Mouse (Mus musculus): ENCODE measurements around the gene Slc31a1.
A peak's percentile ranks its signal among the peaks of the same experiment; 100 is the strongest.

Slc31a1 gene

DNA sequence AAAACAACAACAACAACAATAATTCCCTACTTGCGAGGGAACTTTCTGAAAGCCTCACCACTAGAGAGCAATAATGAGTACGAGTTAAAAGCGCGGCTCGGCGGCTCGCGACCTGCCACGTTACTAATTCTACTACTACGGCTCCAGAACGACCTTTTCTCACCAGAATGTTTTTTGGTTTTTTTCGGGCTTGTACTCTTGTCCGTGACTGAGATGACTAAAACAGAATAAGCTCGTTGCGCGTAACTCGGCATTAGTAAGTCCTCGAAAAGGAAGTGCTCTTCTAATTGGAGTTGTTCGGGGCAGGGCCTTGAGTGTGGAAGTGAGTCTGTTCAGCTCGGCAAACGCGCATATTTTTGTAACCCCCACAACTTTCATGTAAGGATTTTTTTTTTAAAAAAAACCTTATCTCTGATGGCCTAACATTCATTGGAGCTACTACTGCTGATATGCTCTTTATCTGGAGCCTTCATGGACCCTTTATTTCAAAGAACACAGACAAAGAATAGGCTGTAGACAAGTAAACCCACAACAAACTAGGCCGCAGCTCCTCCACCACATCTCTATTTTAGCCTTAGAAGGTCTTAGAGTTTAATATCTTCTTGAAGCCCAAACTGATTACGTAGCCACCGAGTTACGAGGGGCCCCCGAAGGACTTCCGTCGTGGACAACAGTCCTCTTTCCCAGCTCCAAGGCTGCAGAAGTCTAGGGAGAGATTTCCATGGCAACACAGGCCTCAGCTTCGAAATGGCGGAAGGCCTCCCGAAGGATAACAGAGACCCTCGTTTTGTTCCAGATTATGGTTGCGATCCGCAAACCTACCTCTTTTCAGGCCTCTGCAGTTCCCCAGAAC lies 47.4 kb downstream of the Slc31a1 start:
- DNase-seq (ENCODE audit: low read depth, low spot score), result peak; percentile 36

DNA sequence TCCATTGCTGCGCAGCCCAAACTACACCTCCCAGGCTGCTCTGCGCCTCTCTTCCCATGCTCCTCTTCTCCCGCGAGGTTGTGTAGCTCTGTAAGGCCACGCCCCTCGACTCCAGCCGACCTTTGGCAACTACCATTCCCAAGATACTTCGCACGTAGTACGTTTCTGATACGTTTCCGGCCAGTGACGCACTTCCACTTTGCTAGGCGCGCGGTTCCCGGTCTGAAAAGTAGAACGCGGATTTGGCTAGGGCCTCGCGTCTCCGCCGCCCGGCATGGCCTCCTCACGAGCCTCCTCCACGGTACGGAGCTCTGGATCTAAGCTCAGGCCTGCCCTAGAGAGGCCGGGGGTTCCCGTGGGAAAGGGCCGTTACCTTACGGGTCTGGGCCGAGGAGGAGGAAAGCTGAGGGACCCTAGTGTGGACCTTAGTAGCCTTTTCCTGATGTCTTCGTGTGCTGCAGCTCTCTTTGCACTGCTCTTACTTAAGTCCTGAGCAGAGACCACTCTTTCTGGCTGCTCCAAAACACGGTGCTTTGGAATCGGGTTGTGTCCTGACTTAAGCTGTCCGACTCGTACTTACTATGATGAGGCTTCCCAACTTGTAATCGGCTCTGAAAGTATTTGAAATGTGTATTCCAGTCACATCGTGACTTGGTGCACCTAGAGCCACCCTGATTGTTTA lies 48.2 kb downstream of the Slc31a1 start, which contains the start of the genes Cdc26 and Prpf4:
TSS of gene Cdc26 (minus strand) at position 42 of the 682 bp plus-strand sequence.
TSS of gene Prpf4 (plus strand) at position 197 of the 682 bp plus-strand sequence.
- peak; percentile 98 for DNase-seq (ENCODE audit: low read depth, low spot score)

DNA sequence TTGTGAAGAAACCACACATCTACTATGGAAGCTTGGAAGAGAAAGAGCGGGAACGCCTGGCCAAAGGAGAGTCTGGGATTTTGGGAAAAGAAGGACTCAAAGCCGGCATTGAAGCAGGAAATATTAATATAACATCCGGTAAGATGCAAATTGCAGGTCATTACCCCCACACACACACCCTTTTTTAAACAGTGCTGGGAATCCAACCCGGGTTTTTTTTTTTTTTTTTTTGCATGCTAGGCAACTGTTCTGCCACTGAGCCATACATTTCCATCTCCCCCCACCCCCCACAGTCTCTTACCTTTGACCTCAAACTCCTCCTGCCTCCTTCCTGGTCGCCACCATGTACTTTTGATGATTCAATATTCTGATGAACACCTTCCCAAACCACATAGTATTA lies 49.1 kb downstream of the Slc31a1 start:
- DNase-seq (ENCODE audit: low read depth, low spot score), result no peak

DNA sequence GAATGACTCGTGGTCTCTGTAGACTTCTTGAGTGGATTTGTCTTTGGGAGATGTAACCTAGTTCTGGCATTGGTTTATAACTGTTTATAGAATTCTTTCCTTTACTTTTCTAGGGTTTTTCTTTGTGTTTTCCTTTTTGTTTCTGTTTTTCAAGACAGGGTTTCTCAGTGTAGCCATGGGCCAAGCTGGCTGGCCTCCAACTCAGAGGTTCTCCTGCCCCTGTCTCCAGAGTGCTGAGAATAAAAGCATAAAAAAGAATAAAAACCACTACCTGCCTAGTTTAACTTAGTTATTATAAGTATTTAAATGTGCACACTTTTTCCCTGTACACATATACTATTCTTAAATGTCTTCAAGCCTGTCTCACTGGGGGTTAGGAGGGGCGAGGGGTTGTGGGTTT lies 49.8 kb downstream of the Slc31a1 start:
- DNase-seq (ENCODE audit: low read depth, low spot score), result no peak

DNA sequence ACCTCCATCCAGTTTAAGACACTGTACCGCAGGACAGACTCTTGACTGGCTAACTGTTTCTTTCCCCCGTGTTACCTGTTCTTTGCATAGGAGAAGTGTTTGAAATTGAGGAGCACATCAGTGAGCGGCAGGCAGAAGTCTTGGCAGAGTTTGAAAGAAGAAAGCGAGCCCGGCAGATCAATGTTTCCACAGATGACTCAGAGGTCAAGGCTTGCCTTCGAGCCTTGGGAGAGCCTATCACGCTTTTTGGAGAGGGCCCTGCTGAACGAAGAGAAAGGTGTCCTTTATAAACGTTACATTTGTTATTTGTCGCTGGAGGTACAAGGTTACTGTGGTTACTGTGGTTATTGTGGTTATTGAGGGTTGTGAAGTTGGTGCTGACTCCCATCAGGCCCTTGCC lies 51.1 kb downstream of the Slc31a1 start:
- no peak for DNase-seq (ENCODE audit: low read depth, low spot score)

DNA sequence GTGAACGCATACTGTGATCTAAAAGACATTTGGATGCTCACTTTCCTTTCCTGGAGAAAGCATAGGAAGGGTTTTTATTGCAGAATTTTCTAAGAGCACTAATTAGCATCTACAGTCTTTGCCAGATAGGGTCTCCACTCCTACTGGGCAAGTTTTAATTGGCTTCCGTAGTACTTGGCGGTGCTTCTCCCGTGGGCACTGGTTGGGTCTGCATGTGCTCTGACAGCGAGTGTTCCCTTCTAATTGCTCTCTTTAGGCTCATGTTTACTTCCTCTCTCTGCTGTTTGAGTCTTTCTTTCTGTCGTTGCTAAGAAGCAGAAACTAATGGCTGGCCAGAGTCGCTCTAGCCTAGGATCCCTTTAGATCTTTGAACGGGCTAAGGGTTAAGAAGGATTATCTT lies 57.9 kb downstream of the Slc31a1 start:
- DNase-seq (ENCODE audit: low read depth, low spot score), result no peak

DNA sequence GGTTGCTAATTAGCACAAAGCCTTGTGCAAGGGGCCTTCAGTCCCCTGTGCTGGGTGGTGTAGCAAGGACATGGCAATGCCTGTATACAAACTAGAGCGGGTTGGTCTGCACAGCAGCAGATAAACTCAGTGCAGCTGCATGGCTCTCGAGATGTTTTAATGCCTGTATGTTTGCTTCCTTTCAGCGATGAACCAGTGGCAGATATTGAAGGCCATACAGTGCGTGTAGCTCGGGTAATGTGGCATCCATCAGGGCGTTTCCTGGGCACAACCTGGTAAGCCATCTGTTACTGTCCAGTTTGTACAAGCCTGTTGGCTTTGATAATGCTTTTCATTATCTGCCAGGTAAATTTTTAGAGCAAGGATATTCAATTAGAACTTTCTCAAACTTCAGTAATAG lies 58.6 kb downstream of the Slc31a1 start:
- DNase-seq (ENCODE audit: low read depth, low spot score), result no peak

DNA sequence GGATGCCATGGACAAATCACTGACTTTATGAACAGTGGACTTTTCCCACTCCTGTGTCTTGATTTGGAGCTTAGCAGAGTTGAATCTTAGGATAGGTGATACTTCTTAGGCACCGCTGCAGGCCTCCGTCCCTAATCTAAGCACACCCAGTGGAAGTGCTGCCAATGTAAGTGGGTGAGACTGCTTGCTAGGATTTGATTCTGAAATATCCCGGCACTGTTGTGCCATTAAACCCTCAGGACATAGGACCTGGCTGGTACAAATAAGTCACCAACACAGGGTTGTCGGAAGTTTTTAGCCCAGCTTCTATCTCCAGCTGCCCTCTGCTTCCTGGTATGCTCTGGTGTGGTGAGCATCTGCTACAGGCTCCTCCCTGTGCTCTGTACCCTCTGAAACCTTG lies 65.4 kb downstream of the Slc31a1 start:
- no peak for DNase-seq (ENCODE audit: low read depth, low spot score)

DNA sequence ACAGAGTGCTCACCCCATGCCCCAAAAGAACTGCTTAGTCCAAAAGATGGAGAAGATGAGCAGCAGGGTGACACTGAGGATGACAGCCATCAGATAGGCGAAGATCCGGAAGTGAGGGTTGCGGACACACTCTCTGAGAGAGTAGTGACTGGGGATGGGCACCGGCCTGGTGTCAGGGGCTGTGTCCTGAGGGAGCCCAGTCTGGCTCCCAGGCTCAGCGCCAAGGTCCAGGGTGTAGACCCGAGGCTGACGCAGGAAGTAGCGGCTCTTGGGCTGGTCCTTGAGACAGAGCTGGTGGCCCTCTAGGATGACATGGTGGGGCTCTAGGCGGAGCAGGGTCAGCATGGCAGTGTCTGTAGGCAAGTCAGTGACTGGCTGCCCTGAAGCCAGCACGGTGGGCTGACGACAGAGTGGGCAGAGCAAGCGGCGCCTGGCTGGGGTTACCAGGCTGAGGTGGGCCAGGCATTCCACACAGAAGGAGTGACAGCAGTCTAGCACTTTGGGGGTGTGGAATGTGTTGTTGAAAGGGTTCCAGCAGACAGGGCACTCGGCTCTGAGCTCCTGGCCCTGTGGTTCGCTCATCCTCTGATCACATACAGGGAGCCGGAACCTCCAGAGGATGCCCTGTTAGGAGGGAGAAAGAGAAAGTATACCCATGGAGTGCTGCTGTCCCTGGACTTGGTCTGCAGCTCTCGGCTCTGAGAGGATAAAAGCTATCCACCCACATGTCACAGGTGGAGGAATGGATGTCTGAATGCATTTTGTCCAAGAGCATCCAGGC lies 67.6 kb downstream of the Slc31a1 start:
- no peak for DNase-seq (ENCODE audit: low read depth, low spot score)

DNA sequence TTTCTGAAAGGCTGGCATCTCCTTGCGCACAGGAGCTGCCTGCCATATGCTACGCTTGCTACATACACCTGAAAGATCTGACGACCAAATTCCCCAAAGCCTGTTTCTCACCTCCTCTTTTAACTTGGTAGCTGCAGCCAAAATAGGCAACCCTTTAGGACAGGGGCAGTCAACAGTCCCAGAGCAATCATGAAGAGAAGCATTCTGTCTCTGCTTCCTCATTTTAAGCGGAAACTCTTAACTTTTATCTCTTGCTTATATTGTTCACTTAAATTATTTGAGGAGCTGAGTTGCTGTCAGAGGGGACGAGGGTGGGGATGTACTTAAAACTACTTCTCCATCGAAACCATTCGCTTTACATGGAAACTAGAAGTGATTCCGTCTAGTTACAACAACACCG lies 69.1 kb downstream of the Slc31a1 start:
- no peak for DNase-seq (ENCODE audit: low read depth, low spot score)

DNA sequence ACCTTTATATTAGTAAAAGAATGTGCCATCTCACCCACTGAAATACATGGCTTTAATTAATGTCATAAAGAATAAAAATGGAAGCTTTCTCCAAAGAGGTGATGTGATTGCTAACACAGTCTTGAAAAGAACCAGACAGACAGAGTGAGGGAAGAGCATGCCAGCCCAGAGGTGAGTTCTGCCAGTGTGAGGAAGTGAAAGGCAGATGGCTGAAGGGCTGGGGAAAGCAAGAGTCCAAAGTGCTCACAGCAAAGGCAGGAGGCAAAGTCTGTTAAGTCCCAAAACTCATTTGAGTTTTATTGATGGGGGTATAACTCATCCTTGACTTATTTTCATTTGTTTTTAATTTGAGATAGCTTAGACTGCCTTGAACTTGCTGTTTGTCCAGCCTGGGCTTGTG lies 70.2 kb downstream of the Slc31a1 start:
- no peak for DNase-seq (ENCODE audit: low read depth, low spot score)

DNA sequence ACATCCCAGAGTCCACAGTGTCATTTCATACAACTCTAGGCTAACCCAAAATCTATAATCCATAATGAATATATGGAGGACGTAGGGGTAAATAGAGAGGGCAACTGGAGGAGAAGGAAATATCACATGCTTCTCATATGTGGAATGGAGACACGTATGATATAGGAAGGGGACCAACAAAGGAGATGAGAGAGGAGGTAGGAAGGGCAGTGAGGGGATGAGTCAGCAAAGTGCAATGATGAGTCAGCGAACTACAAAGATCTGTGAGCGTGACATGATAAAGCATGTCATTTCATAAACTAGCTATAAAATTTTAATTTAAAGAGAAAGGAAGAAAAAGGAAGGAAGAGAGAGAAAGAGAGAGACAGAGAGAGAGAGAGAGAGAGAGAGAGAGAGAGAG lies 71.0 kb downstream of the Slc31a1 start:
- DNase-seq (ENCODE audit: low read depth, low spot score), result no peak

DNA sequence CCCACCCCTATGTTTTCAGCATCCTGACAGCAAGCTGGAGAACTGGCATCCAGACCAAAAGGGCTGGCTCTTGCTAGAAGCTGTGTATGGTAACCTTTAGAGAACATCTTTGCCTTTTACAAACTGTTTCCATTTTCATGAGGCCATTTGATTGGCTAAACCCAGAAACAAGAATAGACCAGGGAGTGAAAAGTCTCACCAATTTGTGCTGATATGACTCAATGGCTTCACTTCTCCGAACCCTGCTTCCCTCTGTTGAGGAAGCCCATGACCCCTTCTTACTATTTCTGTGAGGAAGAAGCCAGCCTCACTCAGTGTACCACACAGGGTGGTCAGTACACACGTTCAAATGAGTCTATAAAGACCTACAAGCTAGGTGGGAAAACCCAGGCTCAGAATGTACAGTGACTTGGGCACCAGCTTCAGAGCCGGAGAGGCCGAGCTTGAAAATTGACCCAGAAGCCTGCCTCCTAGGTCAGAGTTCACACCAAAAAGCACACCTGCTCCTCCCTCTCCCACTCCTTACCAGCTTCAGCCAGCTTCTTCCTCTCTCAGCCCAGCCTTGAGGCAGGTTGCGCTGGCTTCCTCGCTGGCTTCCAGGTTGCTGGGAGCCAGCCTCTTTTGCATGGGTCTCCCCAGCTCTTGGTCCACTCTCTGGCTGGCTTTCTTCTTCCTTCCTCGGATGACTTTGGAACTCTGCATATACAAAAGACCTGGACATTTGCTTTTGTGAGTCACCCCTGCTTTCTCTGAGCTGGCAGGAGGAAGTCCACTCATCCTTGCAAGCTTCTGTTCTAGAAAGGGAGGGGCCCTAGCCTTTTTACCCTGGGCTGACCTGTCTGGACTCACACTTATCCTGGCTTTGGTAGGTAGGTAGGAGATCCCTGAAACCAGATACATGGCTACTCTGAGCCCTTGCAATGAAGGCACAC lies 73.7 kb downstream of the Slc31a1 start:
- DNase-seq (ENCODE audit: low read depth, low spot score), result no peak

DNA sequence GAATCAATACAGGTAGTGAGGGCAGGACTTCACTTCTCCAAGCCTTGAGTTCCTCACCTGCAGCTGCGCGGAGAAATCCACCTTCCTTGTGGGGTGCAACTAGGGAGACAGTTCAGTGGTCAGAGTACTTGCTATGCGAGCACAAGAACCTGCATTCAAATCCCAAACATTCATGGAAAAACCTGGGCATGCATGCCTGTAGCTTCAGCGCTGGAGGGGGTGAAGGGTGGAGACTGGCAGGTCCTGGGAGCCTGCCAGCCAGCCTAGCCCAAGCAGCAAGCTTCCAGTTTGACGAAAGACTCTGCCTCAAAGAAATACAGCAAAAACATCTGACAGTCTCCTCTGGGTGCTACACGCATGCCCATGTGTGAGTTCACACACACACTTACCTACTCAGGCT lies 74.6 kb downstream of the Slc31a1 start, which contains the start of gene Rnf183:
TSS of gene Rnf183 (minus strand) at position 172 of the 400 bp plus-strand sequence.
- no peak for DNase-seq (ENCODE audit: low read depth, low spot score)

DNA sequence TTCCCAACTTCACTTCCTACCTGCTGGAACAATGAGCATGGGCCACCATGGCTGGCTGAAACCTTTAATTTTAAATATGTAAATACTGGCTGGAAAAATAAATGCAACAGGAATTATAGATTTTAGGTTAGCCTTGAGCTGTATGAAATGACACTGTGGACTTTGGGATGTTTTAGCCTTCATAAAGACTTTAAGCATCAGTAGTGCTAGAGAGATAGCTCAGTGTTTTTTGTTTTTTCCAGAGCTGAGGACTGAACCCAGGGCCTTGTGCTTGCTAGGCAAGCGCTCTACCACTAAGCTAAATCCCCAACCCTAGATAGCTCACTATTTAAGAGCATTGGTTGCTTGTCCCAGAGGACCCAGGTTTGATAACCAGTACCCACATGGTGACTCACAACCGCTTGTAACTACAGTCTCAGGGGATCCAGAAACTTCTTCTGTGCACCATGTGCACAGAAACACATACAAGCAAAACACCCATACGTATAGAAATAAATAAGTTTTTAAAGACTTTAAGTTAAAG lies 76.8 kb downstream of the Slc31a1 start:
- DNase-seq (ENCODE audit: low read depth, low spot score), result no peak

DNA sequence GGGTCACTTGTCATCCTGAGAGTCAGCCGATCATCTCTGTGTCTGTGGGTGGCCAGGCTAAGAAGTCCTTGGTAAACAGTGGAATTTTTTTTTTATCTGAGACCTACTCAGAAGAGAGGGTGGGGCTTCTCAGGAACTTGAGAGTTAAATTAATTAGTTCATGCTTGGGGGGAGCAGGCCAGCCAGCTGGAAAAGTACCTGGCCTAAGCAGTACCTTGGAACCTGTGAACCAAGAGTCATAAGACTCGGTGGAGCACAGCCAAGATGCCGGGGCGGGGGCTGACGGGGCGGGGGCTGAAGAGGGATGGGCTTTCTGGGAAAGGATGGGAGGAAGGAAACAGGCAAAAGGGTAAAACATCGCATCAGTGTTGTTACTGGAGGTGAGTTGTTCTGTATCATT lies 77.3 kb downstream of the Slc31a1 start:
- no peak for DNase-seq (ENCODE audit: low read depth, low spot score)

DNA sequence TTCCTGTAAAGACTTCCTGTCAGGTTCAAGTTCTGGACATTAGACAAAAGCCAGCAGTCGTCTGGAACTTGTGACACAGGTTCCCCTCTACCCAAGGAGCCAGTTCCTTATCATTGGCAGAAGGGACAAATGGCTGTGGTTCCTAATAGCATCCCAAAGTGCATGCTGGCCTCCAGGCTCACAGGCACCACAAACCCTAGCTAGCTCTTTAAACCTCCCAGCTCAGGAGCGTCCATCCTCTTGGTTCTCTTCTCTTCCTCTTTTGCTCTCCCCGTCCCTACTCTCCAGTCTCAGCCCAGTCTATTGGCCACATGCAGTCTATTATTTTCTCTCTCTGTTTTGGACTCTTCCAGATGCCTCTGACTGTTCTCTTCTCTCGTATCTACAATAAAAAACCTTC lies 79.3 kb downstream of the Slc31a1 start:
- no peak for DNase-seq (ENCODE audit: low read depth, low spot score)

DNA sequence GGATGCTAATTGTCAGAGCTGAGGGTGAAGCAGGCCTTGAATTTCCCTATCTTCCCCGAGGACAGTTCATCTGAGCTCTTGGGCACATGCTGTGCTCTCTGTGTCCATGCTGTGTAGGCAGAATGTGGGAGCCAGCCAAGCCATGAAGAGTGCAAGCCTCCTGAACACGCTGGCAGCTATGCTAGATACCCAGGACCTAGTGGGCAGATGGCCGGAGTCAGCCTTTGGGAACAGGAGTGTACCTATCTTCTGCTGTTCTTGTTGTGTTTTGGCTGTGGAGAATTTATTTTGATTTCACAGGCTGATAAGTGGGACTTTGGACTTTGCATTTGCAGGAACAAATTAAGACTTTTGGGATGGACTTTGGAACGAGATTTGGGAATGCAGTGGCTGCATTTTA lies 80.0 kb downstream of the Slc31a1 start:
- DNase-seq (ENCODE audit: low read depth, low spot score), result no peak

DNA sequence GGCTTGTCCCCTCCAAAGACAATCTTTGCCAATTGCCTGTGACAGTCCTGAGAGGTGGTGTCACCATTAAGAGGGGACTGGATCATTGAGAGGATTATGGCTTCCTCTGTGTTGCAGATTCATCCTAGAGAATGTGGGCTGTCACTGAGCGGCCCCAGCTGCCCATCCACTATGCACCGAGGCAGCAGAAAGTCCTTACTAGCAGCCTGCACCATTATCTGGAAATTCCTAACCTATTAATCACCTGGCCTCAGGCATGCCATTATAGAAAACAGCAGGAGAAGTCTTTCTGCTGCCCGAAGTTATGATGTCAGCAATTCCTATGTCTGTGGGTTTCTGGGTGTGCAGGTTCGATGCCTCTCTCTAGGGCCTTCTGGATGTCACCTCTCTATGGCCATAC lies 80.5 kb downstream of the Slc31a1 start:
- DNase-seq (ENCODE audit: low read depth, low spot score), result no peak
